Mouse (Mus musculus): ENCODE results near the gene Bri3. TPM values are rescaled to one million over a fixed set of nuclear protein-coding genes. Genes with fewer than 3 reads are reported as not detected.
"Not testable (repeated sequence)": the region's sequence is repeated elsewhere in the genome, so short reads cannot be mapped to it uniquely, and the experiment has no call there.

Bri3 gene
- polyA plus RNA-seq, 1 experiment from 2014 or later, result 118 TPM

DNA sequence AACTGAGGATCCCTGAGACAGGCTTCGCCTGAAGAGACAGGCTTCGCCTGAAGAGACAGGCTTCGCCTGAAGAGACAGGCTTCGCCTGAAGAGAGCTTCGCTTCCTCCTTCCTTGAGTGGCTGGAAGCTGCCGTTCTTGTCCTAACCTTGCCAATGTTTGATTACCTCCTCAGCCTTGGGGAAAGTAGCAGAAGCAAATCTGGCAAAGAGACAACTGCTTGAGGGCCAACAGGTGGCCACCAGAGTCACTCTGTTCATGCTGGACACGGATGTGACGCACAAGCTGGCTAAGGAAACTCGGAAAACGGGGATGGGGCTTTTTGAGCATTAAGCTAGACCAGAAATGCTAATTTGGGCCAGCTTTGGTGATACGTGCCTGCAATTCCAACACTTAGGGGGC lies 89.8 kb downstream of the Bri3 start:
- Histone ChIP-seq H3K4me2 (ENCODE audit: low read length) (no peak overlapping the region), H3K27ac (ENCODE audit: low read depth) (no peak overlapping the region), H3K9me3 (ENCODE audit: control insufficient read depth, low read length) (no peaks in the 10 kb centered on the region), H3K4me1 (replicated peaks; ENCODE audit: control insufficient read depth, insufficient read depth, low read length) (0 out of 2 replicates have a peak, but pooled peaks cover 3% of the 10 kb centered on the region), H3K4me3 (ENCODE audit: low read depth, low read length) (no peak overlapping the region), H3K9ac (ENCODE audit: low read length) (no peak overlapping the region), H3K36me3 (ENCODE audit: control insufficient read depth, insufficient read depth, low read length) (no peaks in the 10 kb centered on the region), H3K27me3 (replicated peaks; ENCODE audit: control insufficient read depth, insufficient read depth, low read length) (no peaks in the 10 kb centered on the region)
- 89% methylated on average over 11 of the region's 11 CpGs for WGBS
- DNase-seq (ENCODE audit: low spot score) (no peak), ATAC-seq (replicated peaks; ENCODE audit: low FRiP score, low TSS enrichment, low read depth) (no peak)

DNA sequence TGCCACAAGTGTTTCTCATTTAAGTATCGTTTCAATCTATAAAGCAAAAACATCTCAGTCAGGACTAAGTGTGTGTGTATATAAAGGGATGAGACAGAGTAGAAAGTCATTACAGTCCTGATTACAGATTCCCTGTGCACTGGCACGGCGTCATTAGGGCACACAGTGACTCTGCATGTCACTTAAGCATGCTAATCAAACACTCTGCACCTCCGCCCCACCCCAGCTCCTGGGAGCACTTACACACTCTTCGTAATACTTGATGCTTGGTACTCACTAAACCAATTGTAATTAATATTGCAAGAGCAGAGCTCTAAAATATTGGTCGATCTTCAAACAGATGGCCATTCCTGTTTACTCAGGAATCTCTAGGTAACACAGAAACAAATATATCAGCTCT lies 91.1 kb downstream of the Bri3 start:
- H3K36me3 ChIP-seq (ENCODE audit: control insufficient read depth, insufficient read depth, low read length); DNase-seq (ENCODE audit: low spot score); ATAC-seq (replicated peaks; ENCODE audit: low FRiP score, low TSS enrichment, low read depth); H3K4me3 ChIP-seq (ENCODE audit: low read depth, low read length); H3K9me3 ChIP-seq (ENCODE audit: control insufficient read depth, low read length); H3K4me2 ChIP-seq (ENCODE audit: low read length); H3K9ac ChIP-seq (ENCODE audit: low read length); H3K27me3 ChIP-seq (replicated peaks; ENCODE audit: control insufficient read depth, insufficient read depth, low read length); H3K27ac ChIP-seq (ENCODE audit: low read depth); H3K4me1 ChIP-seq (replicated peaks; ENCODE audit: control insufficient read depth, insufficient read depth, low read length): not testable (repeated sequence)
- WGBS, result 70% methylated on average over 6 of the region's 6 CpGs

DNA sequence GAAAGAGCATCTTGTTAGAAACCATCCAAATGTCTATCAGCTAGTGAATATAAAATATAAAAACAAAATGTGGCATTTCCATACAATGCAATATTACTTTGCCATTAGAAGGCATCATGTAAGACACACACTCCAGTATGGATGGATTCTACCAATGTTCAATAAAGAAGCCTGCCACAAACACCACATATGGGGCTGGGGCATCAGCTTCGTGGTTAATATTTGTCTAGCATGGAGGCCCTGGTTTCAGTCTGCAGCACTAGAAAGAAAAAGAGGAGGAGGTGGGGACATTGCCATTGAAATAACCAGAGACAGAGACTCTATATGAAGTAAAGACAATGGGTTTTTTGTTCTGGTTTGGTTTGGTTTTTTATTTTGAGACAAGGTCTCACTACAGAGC lies 94.5 kb downstream of the Bri3 start:
- no peak overlapping the region for H3K4me2 ChIP-seq (ENCODE audit: low read length)
- no peaks in the 10 kb centered on the region for H3K9me3 ChIP-seq (ENCODE audit: control insufficient read depth, low read length)
- H3K36me3 ChIP-seq (ENCODE audit: control insufficient read depth, insufficient read depth, low read length), result no peaks in the 10 kb centered on the region
- no peak overlapping the region for H3K4me3 ChIP-seq (ENCODE audit: low read depth, low read length)
- no peak overlapping the region for H3K27ac ChIP-seq (ENCODE audit: low read depth)
- no peak overlapping the region for H3K9ac ChIP-seq (ENCODE audit: low read length)
- H3K27me3 ChIP-seq (replicated peaks; ENCODE audit: control insufficient read depth, insufficient read depth, low read length), result no peaks in the 10 kb centered on the region
- DNase-seq (ENCODE audit: low spot score) (no peak), ATAC-seq (replicated peaks; ENCODE audit: low FRiP score, low TSS enrichment, low read depth) (no peak)
- 0 out of 2 replicates have a peak, but pooled peaks cover 6% of the 10 kb centered on the region for H3K4me1 ChIP-seq (replicated peaks; ENCODE audit: control insufficient read depth, insufficient read depth, low read length)
- 47% methylated on average over 1 of the region's 1 CpGs for WGBS

DNA sequence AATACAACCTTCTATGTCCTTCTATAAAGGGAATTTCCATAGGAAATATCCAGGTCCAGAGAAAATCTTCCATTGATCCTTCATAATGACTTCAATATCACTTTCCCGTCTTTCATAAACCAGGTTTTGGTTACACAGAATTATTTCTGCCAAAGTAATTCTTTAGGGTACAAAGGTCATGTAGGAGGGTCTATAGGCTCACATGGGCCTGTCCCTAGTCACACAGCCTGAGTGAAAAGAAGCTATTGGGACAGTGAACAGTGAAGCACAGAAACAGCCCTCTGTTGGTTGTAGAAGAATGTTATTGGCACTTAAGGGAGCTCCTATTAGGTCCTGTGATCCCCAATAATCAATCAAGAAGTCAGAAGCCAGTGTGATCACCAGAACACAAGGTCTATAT lies 96.8 kb downstream of the Bri3 start:
- Histone ChIP-seq H3K27ac (ENCODE audit: low read depth) (no peak overlapping the region), H3K27me3 (replicated peaks; ENCODE audit: control insufficient read depth, insufficient read depth, low read length) (no peaks in the 10 kb centered on the region), H3K4me3 (ENCODE audit: low read depth, low read length) (no peak overlapping the region), H3K4me2 (ENCODE audit: low read length) (no peak overlapping the region), H3K4me1 (replicated peaks; ENCODE audit: control insufficient read depth, insufficient read depth, low read length) (0 out of 2 replicates have a peak, but pooled peaks cover 6% of the 10 kb centered on the region), H3K9ac (ENCODE audit: low read length) (no peak overlapping the region), H3K36me3 (ENCODE audit: control insufficient read depth, insufficient read depth, low read length) (no peaks in the 10 kb centered on the region), H3K9me3 (ENCODE audit: control insufficient read depth, low read length) (no peaks in the 10 kb centered on the region)
- DNase-seq (ENCODE audit: low spot score) (no peak), ATAC-seq (replicated peaks; ENCODE audit: low FRiP score, low TSS enrichment, low read depth) (no peak)
- WGBS, result 63% methylated on average over 1 of the region's 1 CpGs

DNA sequence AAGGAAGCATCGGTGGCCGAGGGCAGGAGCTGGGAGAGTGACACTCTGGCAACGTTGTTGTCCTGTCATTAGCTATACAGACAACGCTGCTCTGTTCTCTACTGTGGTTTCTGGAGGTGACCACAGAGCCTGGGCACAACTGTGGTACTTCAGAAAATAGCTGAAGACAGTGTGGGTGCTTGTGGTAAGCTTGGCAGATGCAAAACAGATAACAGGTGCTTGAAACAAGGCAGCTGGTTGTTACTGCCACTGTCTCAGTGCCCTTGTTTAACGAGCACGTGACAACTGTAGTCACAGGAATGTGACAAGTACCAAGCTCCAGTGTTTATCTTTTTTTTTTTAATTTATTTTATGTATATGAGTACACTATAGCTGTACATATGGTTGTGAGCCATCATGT lies 100.4 kb downstream of the Bri3 start:
- DNase-seq (ENCODE audit: low spot score) (no peak), ATAC-seq (replicated peaks; ENCODE audit: low FRiP score, low TSS enrichment, low read depth) (no peak)
- Histone ChIP-seq H3K9ac (ENCODE audit: low read length) (no peak overlapping the region), H3K4me1 (replicated peaks; ENCODE audit: control insufficient read depth, insufficient read depth, low read length) (0 out of 2 replicates have a peak, but pooled peaks cover 3% of the 10 kb centered on the region), H3K36me3 (ENCODE audit: control insufficient read depth, insufficient read depth, low read length) (no peaks in the 10 kb centered on the region), H3K4me2 (ENCODE audit: low read length) (no peak overlapping the region), H3K27ac (ENCODE audit: low read depth) (no peak overlapping the region), H3K9me3 (ENCODE audit: control insufficient read depth, low read length) (no peaks in the 10 kb centered on the region), H3K27me3 (replicated peaks; ENCODE audit: control insufficient read depth, insufficient read depth, low read length) (no peaks in the 10 kb centered on the region), H3K4me3 (ENCODE audit: low read depth, low read length) (no peak overlapping the region)
- 87% methylated on average over 6 of the region's 6 CpGs for WGBS

DNA sequence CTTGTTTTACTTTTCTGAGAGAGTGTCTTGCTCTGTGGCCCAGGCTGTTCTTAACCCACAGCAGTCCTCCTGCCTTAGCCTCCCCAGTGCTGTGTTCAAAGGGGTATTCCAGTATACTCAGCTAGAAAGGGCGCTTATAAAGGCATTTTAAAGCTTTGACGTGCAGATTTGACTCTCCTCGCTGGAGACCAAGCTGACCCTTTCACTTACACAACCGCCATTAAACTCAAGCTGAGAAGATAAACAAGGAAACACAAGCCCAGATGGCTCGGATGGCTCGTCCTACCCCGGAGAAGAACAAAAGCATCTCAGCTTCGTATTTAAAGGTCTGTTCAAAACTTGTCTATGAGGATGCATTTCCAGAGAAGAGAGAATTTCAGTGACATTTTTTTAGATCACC lies 106.9 kb downstream of the Bri3 start:
- WGBS, result 22% methylated on average over 8 of the region's 8 CpGs
- no peaks in the 10 kb centered on the region for H3K9me3 ChIP-seq (ENCODE audit: control insufficient read depth, low read length)
- no peak for ATAC-seq (replicated peaks; ENCODE audit: low FRiP score, low TSS enrichment, low read depth)

DNA sequence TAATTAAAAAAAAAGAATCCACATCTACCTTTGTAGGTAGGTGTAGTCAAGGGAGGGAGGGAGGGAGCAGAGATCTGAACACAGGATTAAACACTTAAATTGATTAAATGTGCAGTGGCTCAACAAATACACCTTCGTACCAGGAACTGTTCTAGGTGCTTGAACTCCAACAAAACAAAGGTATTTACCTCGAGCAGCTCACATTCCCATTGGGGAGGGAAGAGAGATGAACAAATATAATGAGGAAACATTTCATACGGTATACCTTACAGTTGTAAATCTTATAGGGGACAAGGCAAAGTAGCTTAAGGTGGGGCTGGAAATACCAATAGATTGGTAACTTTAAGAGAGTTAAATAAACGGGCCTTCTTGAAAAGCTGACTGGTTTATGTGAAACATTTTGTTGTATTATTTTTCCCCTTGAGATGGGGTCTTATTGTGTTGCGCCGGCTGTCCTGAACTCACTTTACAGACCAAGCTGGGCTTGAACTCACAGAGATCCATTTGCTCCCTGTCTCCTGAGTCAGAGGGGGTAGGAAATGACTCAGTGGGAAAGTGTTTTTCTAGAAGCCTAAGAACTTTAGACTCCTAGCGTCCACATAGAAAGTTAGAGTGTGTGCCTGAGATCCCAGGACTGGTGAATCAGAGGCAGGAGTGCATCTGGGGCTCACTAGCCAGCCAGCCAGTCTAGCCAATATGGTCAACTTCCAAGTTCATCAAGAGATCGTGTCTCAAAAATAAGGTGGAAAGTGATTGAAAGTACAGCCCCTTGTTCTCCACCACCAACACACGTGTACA lies 108.2 kb downstream of the Bri3 start:
- ATAC-seq (replicated peaks; ENCODE audit: low FRiP score, low TSS enrichment, low read depth), result no peak
- Histone ChIP-seq H3K27ac (ENCODE audit: low read depth) (no peak overlapping the region), H3K27me3 (replicated peaks; ENCODE audit: control insufficient read depth, insufficient read depth, low read length) (0 out of 2 replicates have a peak, but pooled peaks cover 3% of the 10 kb centered on the region), H3K9me3 (ENCODE audit: control insufficient read depth, low read length) (no peaks in the 10 kb centered on the region), H3K4me1 (replicated peaks; ENCODE audit: control insufficient read depth, insufficient read depth, low read length) (no peaks in the 10 kb centered on the region), H3K4me2 (ENCODE audit: low read length) (no peak overlapping the region), H3K4me3 (ENCODE audit: low read depth, low read length) (no peak overlapping the region), H3K9ac (ENCODE audit: low read length) (no peak overlapping the region), H3K36me3 (ENCODE audit: control insufficient read depth, insufficient read depth, low read length) (no peaks in the 10 kb centered on the region)
- DNase-seq (ENCODE audit: low spot score), result no peak
- 84% methylated on average over 9 of the region's 9 CpGs for WGBS

More for the DNA sequence above, 106.9 kb downstream of the Bri3 start:
- no peak overlapping the region for H3K9ac ChIP-seq (ENCODE audit: low read length)
- no peaks in the 10 kb centered on the region for H3K36me3 ChIP-seq (ENCODE audit: control insufficient read depth, insufficient read depth, low read length)
- no peak overlapping the region for H3K4me3 ChIP-seq (ENCODE audit: low read depth, low read length)
- DNase-seq (ENCODE audit: low spot score), result no peak
- no peak overlapping the region for H3K27ac ChIP-seq (ENCODE audit: low read depth)
- H3K4me2 ChIP-seq (ENCODE audit: low read length), result no peak overlapping the region
- H3K27me3 ChIP-seq (replicated peaks; ENCODE audit: control insufficient read depth, insufficient read depth, low read length), result no peaks in the 10 kb centered on the region
- H3K4me1 ChIP-seq (replicated peaks; ENCODE audit: control insufficient read depth, insufficient read depth, low read length), result no peaks in the 10 kb centered on the region

DNA sequence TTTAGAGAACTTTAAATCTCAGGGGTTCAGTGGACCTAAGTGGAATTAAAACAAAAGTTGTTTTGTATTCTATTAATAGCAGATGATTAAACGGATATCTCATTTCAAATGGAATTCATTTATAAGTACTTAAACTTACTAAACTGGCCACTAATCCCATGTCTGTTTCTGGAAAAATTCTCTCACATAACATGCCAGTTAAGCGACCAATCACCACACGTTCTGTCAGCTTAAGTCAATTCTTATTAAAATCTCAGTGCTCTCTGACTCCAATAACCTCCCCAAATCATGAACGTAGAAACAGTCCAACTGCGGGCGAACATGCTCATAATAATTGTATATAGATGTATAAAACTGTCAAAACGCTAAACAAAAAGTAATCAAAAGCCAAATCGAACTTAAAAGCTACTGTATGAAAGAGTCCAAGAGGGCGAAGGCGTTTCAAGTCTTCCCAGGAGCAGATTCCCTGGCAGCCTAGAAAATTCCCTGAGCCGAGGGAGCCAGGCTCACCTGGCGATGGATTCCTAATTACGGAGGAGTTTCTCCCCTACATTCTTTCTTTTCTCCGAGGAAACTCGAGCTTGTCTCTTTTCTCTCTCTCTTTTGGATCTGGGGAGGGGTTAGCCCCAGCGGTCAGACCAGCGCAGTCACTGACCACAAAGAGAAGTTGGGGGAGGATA lies 112.7 kb downstream of the Bri3 start:
- ATAC-seq (replicated peaks; ENCODE audit: low FRiP score, low TSS enrichment, low read depth), result no peak
- H3K9me3 ChIP-seq (ENCODE audit: control insufficient read depth, low read length), result no peaks in the 10 kb centered on the region
- H3K9ac ChIP-seq (ENCODE audit: low read length), result peak overlapping the region; percentile 46
- H3K4me3 ChIP-seq (ENCODE audit: low read depth, low read length), result peak overlapping the region; percentile 46
- H3K4me1 ChIP-seq (replicated peaks; ENCODE audit: control insufficient read depth, insufficient read depth, low read length), result peaks cover 4% of the 10 kb centered on the region; the same call in 1 of the 2 replicates
- H3K36me3 ChIP-seq (ENCODE audit: control insufficient read depth, insufficient read depth, low read length), result no peaks in the 10 kb centered on the region
- H3K27ac ChIP-seq (ENCODE audit: low read depth), result no peak overlapping the region
- no peak for DNase-seq (ENCODE audit: low spot score)
- peak overlapping the region; percentile 62 for H3K4me2 ChIP-seq (ENCODE audit: low read length)
- 0 out of 2 replicates have a peak, but pooled peaks cover 3% of the 10 kb centered on the region for H3K27me3 ChIP-seq (replicated peaks; ENCODE audit: control insufficient read depth, insufficient read depth, low read length)
- WGBS, result 9% methylated on average over 17 of the region's 17 CpGs

Data from intestine, embryonic 14.5 days (tissue).